Mouse (Mus musculus) myocyte (in vitro differentiated cells): ENCODE measurements around the gene C77080. TPM values are rescaled to one million over a fixed set of nuclear protein-coding genes. Genes with fewer than 3 reads are reported as not detected.

Source experiments
- H3K27me3 ChIP-seq: one replicate; pipeline ENCODE4 v1.6.1; 2011; ENCODE audit not compliant: control insufficient read depth, insufficient read depth, insufficient read length
- H3K36me3 ChIP-seq: one replicate; pipeline ENCODE4 v1.6.1; 2011; ENCODE audit not compliant: control insufficient read depth, insufficient read depth
- H3K4me2 ChIP-seq: one replicate; pipeline ENCODE4 v1.6.1; 2011; ENCODE audit warnings: low read depth, control low read depth
- H3K4me3 ChIP-seq: one replicate; pipeline ENCODE4 v1.5.1; 2011; ENCODE audit warnings: mild to moderate bottlenecking, control low read depth, moderate library complexity
- H3K79me2 ChIP-seq: one replicate; pipeline ENCODE4 v1.6.1; 2011; ENCODE audit not compliant: control insufficient read depth, insufficient read depth
- H3ac ChIP-seq: one replicate; pipeline ENCODE4 v1.6.1; 2011; ENCODE audit not compliant: control insufficient read depth, insufficient read length
- CEBPB ChIP-seq: IDR thresholded peaks from 2 replicates; pipeline ENCODE4 v1.6.1; 2011; ENCODE audit warnings: mild to moderate bottlenecking, moderate library complexity; ENCODE audit not compliant: poor library complexity, insufficient read depth, severe bottlenecking
- E2F4 ChIP-seq: IDR thresholded peaks from one replicate; pipeline ENCODE4 v1.6.1; 2011; ENCODE audit warnings: mild to moderate bottlenecking, control low read depth, moderate library complexity; ENCODE audit not compliant: insufficient read depth
- MAX ChIP-seq: IDR thresholded peaks from one replicate; pipeline ENCODE4 v1.6.1; 2011; ENCODE audit warnings: low read depth, mild to moderate bottlenecking, control low read depth
- MYOD1 ChIP-seq, 3 experiments: IDR thresholded peaks; one replicate each; pipeline ENCODE4 v1.6.1; 2011; ENCODE audit warnings: control low read depth in 2 of 3, low read depth in 2 of 3, mild to moderate bottlenecking in 2 of 3, moderate library complexity in 1 of 3; ENCODE audit not compliant: insufficient read length in 2 of 3, control insufficient read depth in 1 of 3
- MYOG ChIP-seq, 3 experiments: IDR thresholded peaks; one replicate each; pipeline ENCODE4 v1.6.1; 2011; ENCODE audit warnings: control low read depth in 2 of 3, low read depth in 2 of 3, mild to moderate bottlenecking in 2 of 3; ENCODE audit not compliant: insufficient read length in 2 of 3, control insufficient read depth in 1 of 3, insufficient read depth in 1 of 3
- POLR2A ChIP-seq: IDR thresholded peaks from one replicate; pipeline ENCODE4 v1.6.1; 2011; ENCODE audit warnings: low read depth, mild to moderate bottlenecking, control low read depth, moderate library complexity; ENCODE audit not compliant: insufficient read length
- POLR2AphosphoS2 ChIP-seq: IDR thresholded peaks from one replicate; pipeline ENCODE4 v1.6.1; 2011; ENCODE audit warnings: low read depth, control low read depth; ENCODE audit not compliant: insufficient read length
- REST ChIP-seq: IDR thresholded peaks from one replicate; pipeline ENCODE4 v1.6.1; 2011; ENCODE audit warnings: mild to moderate bottlenecking, control low read depth, moderate library complexity; ENCODE audit not compliant: insufficient read depth, insufficient read length
- SRF ChIP-seq: IDR thresholded peaks from one replicate; pipeline ENCODE4 v1.6.1; 2011; ENCODE audit warnings: low read depth; ENCODE audit not compliant: control insufficient read depth, insufficient read length
- TCF12 ChIP-seq: IDR thresholded peaks from one replicate; pipeline ENCODE4 v1.6.1; 2011; ENCODE audit warnings: mild to moderate bottlenecking, control low read depth; ENCODE audit not compliant: poor library complexity, insufficient read depth, severe bottlenecking
- TCF3 ChIP-seq: IDR thresholded peaks from one replicate; pipeline ENCODE4 v1.6.1; 2011; ENCODE audit warnings: low read depth, control low read depth; ENCODE audit not compliant: insufficient read length
- USF1 ChIP-seq: IDR thresholded peaks from one replicate; pipeline ENCODE4 v1.6.1; 2011; ENCODE audit warnings: low read depth, mild to moderate bottlenecking, control low read depth, moderate library complexity
- polyA plus RNA-seq: library from polyadenylated mRNA; unstranded; fragments of >200 nt; fragmentation: generic; extraction: Trizol; gene quantifications from one replicate; pipeline ENCODE4 v1.2.1, GENCODE M21; 2012; ENCODE audit warnings: missing spikeins

Gene C77080
- polyA plus RNA-seq, 1 experiment = 25.4 TPM

GRCm38 (mm10) chr4:129231594-129232450, 29.4 kb downstream of the C77080 start:
- TF ChIP-seq MYOG (IDR thresholded peaks at IDR 0.05; ENCODE audit: control insufficient read depth in 1 of 3, insufficient read depth in 1 of 3, insufficient read length in 2 of 3, low read depth in 2 of 3) (peak in 2 of 3 experiments; percentile 33 to 75), MYOD1 (IDR thresholded peaks at IDR 0.05; ENCODE audit: control insufficient read depth in 1 of 3, insufficient read length in 2 of 3, low read depth in 2 of 3) (peak in 2 of 3 experiments; percentile 40 to 91), USF1 (no peak)
- no peaks in the 10 kb centered on the region for H3K27me3 ChIP-seq
- H3K4me2 ChIP-seq = peak overlapping the region; percentile 16
- no peak overlapping the region for H3K4me3 ChIP-seq
- no peak overlapping the region for H3ac ChIP-seq
- H3K36me3 ChIP-seq = no peaks in the 10 kb centered on the region
- peaks cover 91% of the 10 kb centered on the region for H3K79me2 ChIP-seq

GRCm38 (mm10) chr4:129230926-129231325, 30.3 kb downstream of the C77080 start:
- TF ChIP-seq USF1 (no peak), REST (no peak), MYOD1 (IDR thresholded peaks at IDR 0.05; ENCODE audit: control insufficient read depth in 1 of 3, insufficient read length in 2 of 3, low read depth in 2 of 3) (no peak), TCF12 (no peak), MYOG (IDR thresholded peaks at IDR 0.05; ENCODE audit: control insufficient read depth in 1 of 3, insufficient read depth in 1 of 3, insufficient read length in 2 of 3, low read depth in 2 of 3) (no peak), MAX (no peak), TCF3 (no peak), POLR2AphosphoS2 (no peak)
- peaks cover 91% of the 10 kb centered on the region for H3K79me2 ChIP-seq
- H3K4me3 ChIP-seq = no peak overlapping the region
- H3K36me3 ChIP-seq = no peaks in the 10 kb centered on the region
- no peaks in the 10 kb centered on the region for H3K27me3 ChIP-seq
- no peak overlapping the region for H3K4me2 ChIP-seq
- no peak overlapping the region for H3ac ChIP-seq

- H3K27me3 ChIP-seq = no peaks in the 10 kb centered on the region
- H3K79me2 ChIP-seq = peaks cover 70% of the 10 kb centered on the region
- H3K4me2 ChIP-seq = no peak overlapping the region
- peaks cover 7% of the 10 kb centered on the region for H3K36me3 ChIP-seq
- no peak for TF ChIP-seq SRF
- no peak for TF ChIP-seq E2F4
- no peak for TF ChIP-seq MYOG (IDR thresholded peaks at IDR 0.05; ENCODE audit: control insufficient read depth in 1 of 3, insufficient read depth in 1 of 3, insufficient read length in 2 of 3, low read depth in 2 of 3)
- TF ChIP-seq CEBPB = no peak
- no peak for TF ChIP-seq REST
- no peak for TF ChIP-seq USF1
- TF ChIP-seq POLR2A = no peak
- no peak for TF ChIP-seq TCF3
- TF ChIP-seq MAX = no peak
- no peak for TF ChIP-seq TCF12
- no peak for TF ChIP-seq POLR2AphosphoS2
- TF ChIP-seq MYOD1 (IDR thresholded peaks at IDR 0.05; ENCODE audit: control insufficient read depth in 1 of 3, insufficient read length in 2 of 3, low read depth in 2 of 3) = no peak
- H3ac ChIP-seq = no peak overlapping the region
- no peak overlapping the region for H3K4me3 ChIP-seq
Measured at GRCm38 (mm10) chr4:129227985-129228381, 33.2 kb downstream of the C77080 start.

GRCm38 (mm10) chr4:129227170-129227984, 33.8 kb downstream of the C77080 start:
- Histone ChIP-seq H3ac (no peak overlapping the region), H3K79me2 (peaks cover 64% of the 10 kb centered on the region), H3K4me3 (no peak overlapping the region), H3K36me3 (peaks cover 7% of the 10 kb centered on the region), H3K4me2 (peak overlapping the region; percentile 19), H3K27me3 (no peaks in the 10 kb centered on the region)
- no peak for TF ChIP-seq SRF

GRCm38 (mm10) chr4:129226441-129226963, 34.7 kb downstream of the C77080 start:
- TF ChIP-seq MYOD1 (IDR thresholded peaks at IDR 0.05; ENCODE audit: control insufficient read depth in 1 of 3, insufficient read length in 2 of 3, low read depth in 2 of 3) = no peak
- TF ChIP-seq USF1 = peak; percentile 54
- no peak for TF ChIP-seq SRF
- Histone ChIP-seq H3K4me2 (peak overlapping the region; percentile 19), H3K4me3 (no peak overlapping the region), H3K27me3 (no peaks in the 10 kb centered on the region), H3ac (no peak overlapping the region), H3K79me2 (peaks cover 55% of the 10 kb centered on the region), H3K36me3 (peaks cover 7% of the 10 kb centered on the region)
